Mouse (Mus musculus) heart, embryonic 14.5 days (tissue): ENCODE results near the gene Wnt4. TPM values are rescaled to one million over a fixed set of nuclear protein-coding genes. Genes with fewer than 3 reads are reported as not detected.

Experiments
- ATAC-seq: fragments of 200-750 bp; cut with Nextera tagmentation; 2 replicates; pipeline ENCODE4 v1.8.0; 2017; ENCODE audit warnings: low read depth, moderate TSS enrichment; ENCODE audit not compliant: insufficient number of reproducible peaks, insufficient read depth, low FRiP score
- H3K27ac ChIP-seq, 2 experiments: fragments of 200-500 bp in 1 of 2; fragments of 300-500 bp in 1 of 2; sonication (generic) in 1 of 2; replicated peaks in 1 of 2; 2 replicates each; pipeline ENCODE4 v1.5.1; 2012 to 2014; ENCODE audit warnings: low read depth in 2 of 2, low read length in 2 of 2, control low read depth in 1 of 2, mild to moderate bottlenecking in 1 of 2, mixed read lengths in 1 of 2; ENCODE audit not compliant: control insufficient read depth in 1 of 2, insufficient read depth in 1 of 2
- H3K27me3 ChIP-seq: fragments of 300-500 bp; sonication (generic); 2 replicates; pipeline ENCODE4 v1.6.1; 2014; ENCODE audit warnings: mild to moderate bottlenecking, low read length, control low read depth; ENCODE audit not compliant: control insufficient read depth, insufficient read depth
- H3K36me3 ChIP-seq: fragments of 300-500 bp; sonication (generic); 2 replicates; pipeline ENCODE4 v1.6.1; 2014; ENCODE audit warnings: mild to moderate bottlenecking, control low read depth, low read length, mixed read lengths; ENCODE audit not compliant: control insufficient read depth, insufficient read depth
- H3K4me1 ChIP-seq, 2 experiments: fragments of 200-500 bp in 1 of 2; fragments of 300-500 bp in 1 of 2; sonication (generic) in 1 of 2; 2 replicates each; pipeline ENCODE4 v1.6.1; 2012 to 2014; ENCODE audit warnings: low read length in 2 of 2, control low read depth in 1 of 2, mixed read lengths in 1 of 2; ENCODE audit not compliant: control insufficient read depth in 2 of 2, insufficient read depth in 2 of 2
- H3K4me2 ChIP-seq: fragments of 300-500 bp; sonication (generic); 2 replicates; pipeline ENCODE4 v1.6.1; 2014; ENCODE audit warnings: mild to moderate bottlenecking, low read length
- H3K4me3 ChIP-seq, 2 experiments: fragments of 200-500 bp in 1 of 2; fragments of 300-500 bp in 1 of 2; sonication (generic) in 1 of 2; 2 replicates each; pipeline ENCODE4 v1.5.1; 2012 to 2014; ENCODE audit warnings: low read length in 2 of 2, mild to moderate bottlenecking in 2 of 2, control low read depth in 1 of 2, low read depth in 1 of 2, moderate library complexity in 1 of 2; ENCODE audit not compliant: control insufficient read depth in 1 of 2, insufficient read depth in 1 of 2
- H3K9ac ChIP-seq: fragments of 300-500 bp; sonication (generic); 2 replicates; pipeline ENCODE4 v1.6.1; 2014; ENCODE audit warnings: mild to moderate bottlenecking, low read length
- H3K9me3 ChIP-seq: fragments of 300-500 bp; sonication (generic); 2 replicates; pipeline ENCODE4 v1.6.1; 2016; ENCODE audit warnings: low read length, control low read depth; ENCODE audit not compliant: control insufficient read depth
- WGBS: fragments of 180-500 bp; shearing (Covaris S2); extraction: QIAGEN DNeasy Blood & Tissue Kit; methylation state at CpG from one replicate; pipeline ENCODE4 v1.1.7; 2014; 5-methylcytosine and 5-hydroxymethylcytosine counted together
- polyA plus RNA-seq: library from polyadenylated mRNA; unstranded; fragments of >200 nt; fragmentation: Nextera tagmentation; extraction: Ambion mirVana; gene quantifications from 2 replicates; pipeline ENCODE4 v1.2.1, GENCODE M21; 2014

The Wnt4 gene
- polyA plus RNA-seq, 1 experiment from 2014 or later: 2.2 TPM

- Histone ChIP-seq H3K9me3 (no peaks in the 10 kb centered on the region), H3K36me3 (peaks cover 91% of the 10 kb centered on the region), H3K4me1 (no peaks in the 10 kb centered on the region), H3K27me3 (no peaks in the 10 kb centered on the region), H3K9ac (no peak overlapping the region), H3K4me2 (no peak overlapping the region), H3K4me3 (no peak overlapping the region), H3K27ac (no peak overlapping the region)
- WGBS: 87% methylated on average over 3 of the region's 3 CpGs
- no peak for ATAC-seq
Measured at GRCm38 (mm10) chr4:137326494-137326893, 49.2 kb downstream of the Wnt4 start.

GRCm38 (mm10) chr4:137332051-137332450, 54.8 kb downstream of the Wnt4 start:
- no peaks in the 10 kb centered on the region for H3K9me3 ChIP-seq
- H3K9ac ChIP-seq: no peak overlapping the region
- no peak overlapping the region for H3K4me2 ChIP-seq
- H3K27ac ChIP-seq: no peak overlapping the region
- peaks cover 0 to 7% of the 10 kb centered on the region in 2 experiments; a peak in 2 of 4 replicates for H3K4me1 ChIP-seq
- peaks cover 85% of the 10 kb centered on the region for H3K36me3 ChIP-seq
- H3K27me3 ChIP-seq: no peaks in the 10 kb centered on the region
- no peak for ATAC-seq
- no peak overlapping the region for H3K4me3 ChIP-seq

- no peak overlapping the region for H3K4me2 ChIP-seq
- H3K27ac ChIP-seq: 0 out of 4 replicates have a peak overlapping the region, but pooled peaks of 1 of the 2 experiments have one; percentile 24
- no peaks in the 10 kb centered on the region for H3K27me3 ChIP-seq
- no peak overlapping the region for H3K9ac ChIP-seq
- ATAC-seq: no peak
- peaks cover 48% of the 10 kb centered on the region for H3K36me3 ChIP-seq
- peaks cover 0 to 34% of the 10 kb centered on the region in 2 experiments; a peak in 2 of 4 replicates for H3K4me1 ChIP-seq
- no peaks in the 10 kb centered on the region for H3K9me3 ChIP-seq
- no peak overlapping the region for H3K4me3 ChIP-seq
- 80% methylated on average over 5 of the region's 5 CpGs for WGBS
Measured at GRCm38 (mm10) chr4:137336468-137336867, 59.2 kb downstream of the Wnt4 start.

GRCm38 (mm10) chr4:137339415-137339814, 62.1 kb downstream of the Wnt4 start:
- Histone ChIP-seq H3K9me3 (no peaks in the 10 kb centered on the region), H3K4me2 (no peak overlapping the region), H3K4me3 (no peak overlapping the region), H3K9ac (no peak overlapping the region), H3K4me1 (peaks cover 0 to 44% of the 10 kb centered on the region in 2 experiments; a peak in 3 of 4 replicates), H3K27me3 (no peaks in the 10 kb centered on the region), H3K36me3 (peaks cover 25% of the 10 kb centered on the region), H3K27ac (no peak overlapping the region)
- WGBS: 62% methylated on average over 1 of the region's 1 CpGs
- ATAC-seq: no peak

- Histone ChIP-seq H3K9me3 (no peaks in the 10 kb centered on the region), H3K4me2 (no peak overlapping the region), H3K36me3 (peaks cover 40% of the 10 kb centered on the region), H3K27ac (no peak overlapping the region), H3K4me1 (peaks cover 0 to 37% of the 10 kb centered on the region in 2 experiments; a peak in 3 of 4 replicates), H3K9ac (no peak overlapping the region), H3K27me3 (no peaks in the 10 kb centered on the region), H3K4me3 (no peak overlapping the region)
- 90% methylated on average over 1 of the region's 1 CpGs for WGBS
- ATAC-seq: no peak
Measured at GRCm38 (mm10) chr4:137342816-137343215, 65.5 kb downstream of the Wnt4 start.

- Histone ChIP-seq H3K27ac (no peak overlapping the region), H3K9ac (no peak overlapping the region), H3K4me3 (no peak overlapping the region), H3K4me2 (no peak overlapping the region), H3K9me3 (no peaks in the 10 kb centered on the region), H3K36me3 (peaks cover 44% of the 10 kb centered on the region), H3K27me3 (no peaks in the 10 kb centered on the region), H3K4me1 (peaks cover 0 to 28% of the 10 kb centered on the region in 2 experiments; a peak in 3 of 4 replicates)
- ATAC-seq: no peak
- WGBS: 90% methylated on average over 2 of the region's 2 CpGs
Measured at GRCm38 (mm10) chr4:137345112-137345511, 67.8 kb downstream of the Wnt4 start.

GRCm38 (mm10) chr4:137345790-137346189, 68.5 kb downstream of the Wnt4 start:
- no peak for ATAC-seq
- Histone ChIP-seq H3K9me3 (no peaks in the 10 kb centered on the region), H3K36me3 (peaks cover 44% of the 10 kb centered on the region), H3K27ac (no peak overlapping the region), H3K9ac (no peak overlapping the region), H3K4me3 (no peak overlapping the region), H3K4me1 (peaks cover 0 to 28% of the 10 kb centered on the region in 2 experiments; a peak in 3 of 4 replicates), H3K27me3 (no peaks in the 10 kb centered on the region), H3K4me2 (no peak overlapping the region)
- WGBS: 87% methylated on average over 1 of the region's 1 CpGs
